Mouse (Mus musculus): ENCODE measurements at regions not wholly inside any gene's neighbourhood (a gene's known extent, or its start where the extent isn't known, plus 50 kb on each side); places are given as distances from the start of the nearest gene placed in this dataset.

GRCm38 (mm10) chr9:41892841-41893240, 231.3 kb downstream of the Sorl1 start:
- TF ChIP-seq POLR2A (IDR thresholded peaks at IDR 0.05; ENCODE audit: low read depth, low read length) (no peak), CTCF (IDR thresholded peaks at IDR 0.05; ENCODE audit: borderline replicate concordance, insufficient read depth, low read length) (no peak)
